Mouse (Mus musculus) small intestine, adult 2 months (tissue): Measurements from ENCODE around the gene Amdhd1.

ENCODE experiments used
- CTCF ChIP-seq: fragments of 200-500 bp; IDR thresholded peaks from 2 replicates; pipeline ENCODE4 v1.5.1; 2012; ENCODE audit warnings: low read depth, mild to moderate bottlenecking, control low read depth, inconsistent platforms, low read length, moderate library complexity, mixed read lengths; ENCODE audit not compliant: insufficient replicate concordance, insufficient read length; ENCODE audit errors: extremely low read depth
- POLR2A ChIP-seq: fragments of 200-500 bp; IDR thresholded peaks from 2 replicates; pipeline ENCODE4 v1.6.1; 2012; ENCODE audit warnings: low read depth, mild to moderate bottlenecking, control low read depth, inconsistent platforms, low read length, moderate library complexity

DNA sequence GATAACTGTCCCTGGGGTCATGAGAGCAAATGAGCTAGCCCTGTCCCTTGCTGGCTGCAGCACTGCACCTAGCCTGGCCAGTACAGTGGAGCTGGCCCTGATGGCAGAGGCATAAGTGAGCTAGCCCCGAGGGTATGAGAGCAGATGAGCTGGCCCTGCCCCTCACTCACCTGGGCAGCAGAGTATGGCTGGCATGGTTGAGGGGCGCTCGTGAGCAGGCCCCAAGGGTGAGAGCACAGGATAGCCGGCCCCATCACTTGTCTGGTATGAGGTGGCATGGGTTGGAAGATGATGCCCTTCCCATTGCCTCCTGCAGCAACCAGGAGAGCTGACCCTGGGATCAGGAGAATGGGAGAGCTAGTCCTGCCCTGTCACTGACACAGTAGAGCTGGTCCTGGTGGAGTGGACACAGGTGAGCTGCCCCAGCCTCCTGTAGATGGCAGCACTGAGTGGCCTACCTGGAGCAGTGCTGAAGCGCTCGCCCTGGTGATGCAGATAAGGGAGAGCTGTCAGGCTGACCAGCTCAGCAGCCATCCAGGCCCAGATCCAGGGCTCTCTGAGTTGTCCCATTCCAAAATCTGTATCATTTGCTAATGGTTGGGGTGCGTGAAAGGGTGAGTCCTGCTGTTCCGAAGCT lies 54.7 kb downstream of the Amdhd1 start:
- no peak for TF ChIP-seq POLR2A
- peak; percentile 68; the same call in 1 of the 2 replicates for TF ChIP-seq CTCF
